Mouse (Mus musculus) inflammation-experienced regulatory T-cells (primary cell): Measurements from ENCODE around the gene Adsl. TPM values are rescaled to one million over a fixed set of nuclear protein-coding genes. Genes with fewer than 3 reads are reported as not detected.

Experiments used
- polyA plus RNA-seq, 2 experiments: library from polyadenylated mRNA; unstranded; fragments of 100-300 nt; shearing (Covaris generic); gene quantifications; one replicate each; pipeline ENCODE4 v1.2.1; 2017

Adsl gene
- 100 to 1,000 TPM; 134 to 165 TPM for polyA plus RNA-seq

DNA sequence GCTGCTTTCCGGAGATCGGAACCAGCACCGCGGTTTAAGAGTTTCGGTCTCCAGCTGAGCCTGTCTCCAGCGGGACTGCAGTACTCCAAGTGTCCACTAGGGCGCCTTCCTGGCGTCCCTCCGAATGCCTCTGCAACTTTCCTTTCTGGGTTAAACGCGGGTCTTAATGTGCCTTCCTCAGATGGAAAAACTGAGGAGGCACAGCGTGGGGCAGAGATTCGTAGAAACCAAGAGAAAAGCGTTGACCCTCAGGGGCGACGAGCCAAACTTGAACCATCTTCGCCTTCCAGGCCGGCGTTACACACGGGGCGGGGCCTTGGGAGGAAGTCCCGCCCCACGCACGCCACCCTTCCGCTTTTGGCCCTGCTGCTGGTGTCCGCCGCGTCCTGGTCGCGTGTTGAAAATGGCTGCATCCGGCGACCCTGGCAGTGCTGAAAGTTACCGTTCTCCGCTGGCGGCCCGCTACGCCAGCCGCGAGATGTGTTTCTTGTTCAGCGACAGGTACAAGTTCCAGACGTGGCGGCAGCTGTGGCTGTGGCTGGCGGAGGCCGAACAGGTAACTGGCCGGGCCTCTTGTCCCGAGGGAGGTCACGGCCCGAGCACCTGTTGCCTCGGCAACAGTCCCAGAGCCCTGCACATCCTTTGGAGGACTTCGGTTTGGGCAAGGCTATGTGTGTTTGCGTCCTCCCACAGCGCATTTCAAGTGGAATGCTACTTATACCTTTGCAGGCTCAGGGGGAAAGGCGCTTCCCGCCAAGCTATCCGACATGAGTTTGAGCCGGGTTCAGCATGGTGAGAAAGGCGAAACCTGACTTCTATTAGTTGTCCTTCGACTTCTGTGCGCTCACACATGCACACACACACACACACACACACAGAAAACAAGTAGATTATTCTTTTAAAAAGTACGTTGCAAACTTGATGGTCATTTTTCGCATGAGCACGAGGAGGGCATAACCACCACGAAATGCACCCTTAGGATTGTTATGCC is at the start of gene Adsl:
Gene Adsl (plus strand): TSS at position 346 of the 991 bp plus-strand sequence.

DNA sequence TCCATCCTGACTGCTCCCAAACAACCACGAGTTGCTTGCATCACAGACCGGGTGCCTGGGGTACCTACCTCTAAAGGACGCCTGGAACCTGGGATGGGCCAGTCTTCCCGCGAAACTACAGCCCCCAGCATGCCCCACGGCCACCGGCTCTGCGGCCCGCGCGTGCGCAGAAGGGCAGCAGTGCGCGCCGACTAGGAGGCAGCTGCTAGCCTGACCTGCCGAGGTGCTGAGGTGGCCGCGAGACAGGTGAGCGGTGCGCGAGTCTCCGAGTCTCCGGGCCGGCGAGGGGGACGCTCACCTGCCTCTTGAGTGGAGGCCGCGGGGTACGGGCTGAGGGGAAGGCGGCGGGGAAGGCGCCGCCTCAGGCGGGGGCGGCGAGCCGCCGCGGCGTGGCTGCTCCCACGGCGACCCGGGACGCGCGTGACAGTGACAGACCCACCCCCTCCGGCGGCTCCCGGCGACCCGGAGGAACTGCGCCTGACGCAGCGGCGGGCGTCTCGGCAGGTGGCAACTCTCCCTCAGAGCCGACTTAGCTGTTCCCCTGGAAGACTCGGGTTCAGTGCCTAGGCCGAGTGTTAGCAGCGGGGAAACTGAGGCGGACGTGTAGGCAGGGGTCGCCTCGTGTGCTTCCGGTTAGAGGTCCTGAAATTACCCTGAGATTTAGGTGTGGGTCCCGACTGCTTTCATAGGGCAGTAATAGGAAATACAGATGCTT is 29.5 kb downstream of the Adsl start, which contains the start of gene Sgsm3:
Gene Sgsm3 (plus strand): TSS at position 146 of the 715 bp plus-strand sequence.

Other genes starting within 250 kb of the Adsl start
- gene Tnrc6b, start 237.2 kb upstream of the Adsl start, polyA plus RNA-seq = 10 to 100 TPM; 33.8 to 35.8 TPM
- gene Sgsm3, start 29.3 kb downstream of the Adsl start, polyA plus RNA-seq = 1 to 10 TPM; 2.6 to 8.6 TPM
- gene Mrtfa, start 242.3 kb downstream of the Adsl start, polyA plus RNA-seq = 10 to 100 TPM; 83.5 to 89.7 TPM